Mouse (Mus musculus) MEL (cell line): ENCODE results near the gene Fgfr2. TPM values are rescaled to one million over a fixed set of nuclear protein-coding genes. Genes with fewer than 3 reads are reported as not detected.
"Not testable (repeated sequence)": the region's sequence is repeated elsewhere in the genome, so short reads cannot be mapped to it uniquely, and the experiment has no call there.

Experiments used
- DNase-seq: peaks from one replicate; pipeline ENCODE4 v3.0.0; 2011; ENCODE audit warnings: low read depth, low spot score
- H3K27ac ChIP-seq: 2 replicates; pipeline ENCODE4 v1.5.1; 2012; ENCODE audit warnings: low read depth, mild to moderate bottlenecking, control low read depth, low read length, moderate library complexity; ENCODE audit not compliant: control insufficient read depth
- H3K27me3 ChIP-seq, 2 experiments: fragments of 150-350 bp in 1 of 2; sonication (generic) in 1 of 2; 2 replicates each; pipeline ENCODE4 v1.6.1; 2012; ENCODE audit warnings: low read length in 2 of 2, mild to moderate bottlenecking in 2 of 2, improper control_type of control experiment in 1 of 2, moderate library complexity in 1 of 2; ENCODE audit not compliant: insufficient read depth in 2 of 2, control insufficient read depth in 1 of 2
- H3K36me3 ChIP-seq, 2 experiments: 2 replicates each; pipeline ENCODE4 v1.6.1; 2012 to 2014; ENCODE audit warnings: low read length in 2 of 2, improper control_type of control experiment in 1 of 2, inconsistent platforms in 1 of 2, mild to moderate bottlenecking in 1 of 2; ENCODE audit not compliant: insufficient read depth in 2 of 2, control insufficient read depth in 1 of 2
- H3K4me1 ChIP-seq, 2 experiments: fragments of 150-350 bp in 1 of 2; sonication (generic) in 1 of 2; 2 replicates each; pipeline ENCODE4 v1.6.1; 2012; ENCODE audit warnings: low read length in 2 of 2, improper control_type of control experiment in 1 of 2, mild to moderate bottlenecking in 1 of 2; ENCODE audit not compliant: insufficient read depth in 2 of 2, control insufficient read depth in 1 of 2
- H3K4me3 ChIP-seq, 2 experiments: fragments of 150-350 bp in 1 of 2; sonication (generic) in 1 of 2; 2 replicates each; pipeline ENCODE4 v1.5.1; 2012; ENCODE audit warnings: low read depth in 2 of 2, low read length in 2 of 2, mild to moderate bottlenecking in 2 of 2, moderate library complexity in 2 of 2, control low read depth in 1 of 2, improper control_type of control experiment in 1 of 2; ENCODE audit not compliant: control insufficient read depth in 1 of 2, insufficient read depth in 1 of 2
- H3K79me2 ChIP-seq: 2 replicates; pipeline ENCODE4 v1.6.1; 2012; ENCODE audit warnings: mild to moderate bottlenecking, low read length, moderate library complexity; ENCODE audit not compliant: control insufficient read depth, poor library complexity, insufficient read depth
- H3K9ac ChIP-seq: 2 replicates; pipeline ENCODE4 v1.6.1; 2012; ENCODE audit warnings: low read depth, mild to moderate bottlenecking, control low read depth, low read length, moderate library complexity; ENCODE audit not compliant: control insufficient read depth, poor library complexity, severe bottlenecking
- H3K9me3 ChIP-seq: fragments of 150-350 bp; sonication (generic); replicated peaks from 2 replicates; pipeline ENCODE4 v1.6.1; 2012; ENCODE audit warnings: mild to moderate bottlenecking, low read length, improper control_type of control experiment, moderate library complexity; ENCODE audit not compliant: insufficient read depth
- CHD1 ChIP-seq: IDR thresholded peaks from 2 replicates; pipeline ENCODE4 v1.6.1; 2012; ENCODE audit warnings: low read depth, mild to moderate bottlenecking, inconsistent platforms, low read length, improper control_type of control experiment
- ETS1 ChIP-seq: IDR thresholded peaks from 2 replicates; pipeline ENCODE4 v1.6.1; 2012; ENCODE audit warnings: low read depth, mild to moderate bottlenecking, inconsistent platforms, low read length, improper control_type of control experiment, moderate library complexity
- GABPA ChIP-seq: IDR thresholded peaks from 2 replicates; pipeline ENCODE4 v1.6.1; 2012; ENCODE audit warnings: low read depth, mild to moderate bottlenecking, inconsistent platforms, low read length, improper control_type of control experiment, moderate library complexity
- GATA1 ChIP-seq: IDR thresholded peaks from 2 replicates; pipeline ENCODE4 v1.6.1; 2011; ENCODE audit warnings: low read depth, low read length, improper control_type of control experiment
- MAX ChIP-seq: IDR thresholded peaks from 2 replicates; pipeline ENCODE4 v1.6.1; 2011; ENCODE audit warnings: low read length, improper control_type of control experiment
- MXI1 ChIP-seq: IDR thresholded peaks from 2 replicates; pipeline ENCODE4 v1.6.1; 2011; ENCODE audit warnings: mild to moderate bottlenecking, low read depth, low read length, improper control_type of control experiment
- MYC ChIP-seq: IDR thresholded peaks from 2 replicates; pipeline ENCODE4 v1.6.1; 2011; ENCODE audit warnings: low read depth, mild to moderate bottlenecking, low read length, improper control_type of control experiment, moderate library complexity
- NELFE ChIP-seq: IDR thresholded peaks from 2 replicates; pipeline ENCODE4 v1.6.1; 2011; ENCODE audit warnings: low read depth, low read length, improper control_type of control experiment
- POLR2A ChIP-seq, 2 experiments: IDR thresholded peaks; 2 replicates each; pipeline ENCODE4 v1.6.1; 2011 to 2012; ENCODE audit warnings: low read length in 2 of 2, mild to moderate bottlenecking in 2 of 2, control low read depth in 1 of 2, improper control_type of control experiment in 1 of 2, low read depth in 1 of 2, moderate library complexity in 1 of 2; ENCODE audit not compliant: control insufficient read depth in 1 of 2, insufficient read depth in 1 of 2, poor library complexity in 1 of 2
- POLR2AphosphoS5 ChIP-seq: IDR thresholded peaks from 2 replicates; pipeline ENCODE4 v1.6.1; 2012; ENCODE audit warnings: low read depth, borderline replicate concordance, mild to moderate bottlenecking, inconsistent platforms, low read length, moderate library complexity, mixed read lengths
- RAD21 ChIP-seq: IDR thresholded peaks from 2 replicates; pipeline ENCODE4 v1.6.1; 2011; ENCODE audit warnings: mild to moderate bottlenecking, low read depth, low read length, improper control_type of control experiment
- RCOR1 ChIP-seq: IDR thresholded peaks from 2 replicates; pipeline ENCODE4 v1.6.1; 2012; ENCODE audit warnings: low read depth, mild to moderate bottlenecking, inconsistent platforms, low read length, improper control_type of control experiment
- SMC3 ChIP-seq: IDR thresholded peaks from 2 replicates; pipeline ENCODE4 v1.6.1; 2011; ENCODE audit warnings: low read depth, low read length, improper control_type of control experiment
- TAL1 ChIP-seq: IDR thresholded peaks from 2 replicates; pipeline ENCODE4 v1.6.1; 2012; ENCODE audit warnings: mild to moderate bottlenecking, inconsistent platforms, low read length, moderate library complexity, mixed read lengths
- TBP ChIP-seq: IDR thresholded peaks from 2 replicates; pipeline ENCODE4 v1.8.0; 2011; ENCODE audit warnings: low read depth, low read length, improper control_type of control experiment
- USF1 ChIP-seq: IDR thresholded peaks from 2 replicates; pipeline ENCODE4 v1.6.1; 2014; ENCODE audit warnings: low read depth, mild to moderate bottlenecking, inconsistent platforms, low read length, improper control_type of control experiment, moderate library complexity
- USF2 ChIP-seq, 2 experiments: IDR thresholded peaks; 2 replicates each; pipeline ENCODE4 v1.6.1; 2011 to 2012; ENCODE audit warnings: improper control_type of control experiment in 2 of 2, low read length in 2 of 2, borderline replicate concordance in 1 of 2, inconsistent platforms in 1 of 2, low read depth in 1 of 2, mild to moderate bottlenecking in 1 of 2; ENCODE audit not compliant: insufficient read depth in 1 of 2
- ZC3H11A ChIP-seq: IDR thresholded peaks from 2 replicates; pipeline ENCODE4 v1.6.1; 2012; ENCODE audit warnings: low read depth, mild to moderate bottlenecking, inconsistent platforms, low read length, improper control_type of control experiment
- ZNF384 ChIP-seq: IDR thresholded peaks from 2 replicates; pipeline ENCODE4 v1.6.1; 2012; ENCODE audit warnings: low read depth, mild to moderate bottlenecking, inconsistent platforms, low read length, improper control_type of control experiment
- polyA plus RNA-seq, 2 experiments: library from polyadenylated mRNA; stranded (reverse) in 1 of 2; unstranded in 1 of 2; fragments of >175 nt in 1 of 2; fragments of >200 nt in 1 of 2; gene quantifications; 2 replicates each; pipeline versions ENCODE4 v1.2.1 to v1.2.4; 2012; ENCODE audit warnings: low replicate concordance in 2 of 2, low read depth in 1 of 2; ENCODE audit not compliant: insufficient read length in 2 of 2, insufficient read depth in 1 of 2, missing spikeins in 1 of 2
- total RNA-seq: library from RNA; depleted of rRNA; stranded (reverse); fragments of 300-350 nt; gene quantifications from 2 replicates; pipeline ENCODE4 v1.2.3, GENCODE M21; 2012

The Fgfr2 gene
- total and polyA plus RNA-seq, 3 experiments, result not detected

DNA sequence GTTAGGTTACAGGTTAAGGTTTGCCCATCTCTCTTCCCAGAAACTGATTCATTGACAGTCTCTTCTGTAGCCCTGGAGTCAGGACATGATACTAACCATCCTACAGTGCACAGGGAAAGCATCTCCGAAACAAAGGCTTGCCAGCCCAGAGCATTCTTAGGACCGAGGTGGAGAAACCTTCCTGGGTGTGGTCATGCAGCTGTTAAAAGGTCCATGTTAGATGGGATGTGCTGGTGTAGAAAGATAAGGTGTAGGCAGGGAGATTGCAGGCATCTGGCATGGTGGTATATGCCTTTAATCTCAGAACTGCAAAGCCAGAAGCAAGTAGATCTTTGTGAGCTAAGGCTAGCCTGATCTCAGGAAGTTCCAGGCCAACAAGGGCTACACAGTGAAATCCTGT lies 1698.2 kb downstream of the Fgfr2 start (continued):
- TF ChIP-seq USF2 (IDR thresholded peaks at IDR 0.05; ENCODE audit: borderline replicate concordance in 1 of 2, insufficient read depth in 1 of 2, low read depth in 1 of 2, low read length in 2 of 2), result no peak
- TF ChIP-seq TBP, result no peak
- TF ChIP-seq POLR2AphosphoS5, result no peak
- TF ChIP-seq CHD1, result no peak

DNA sequence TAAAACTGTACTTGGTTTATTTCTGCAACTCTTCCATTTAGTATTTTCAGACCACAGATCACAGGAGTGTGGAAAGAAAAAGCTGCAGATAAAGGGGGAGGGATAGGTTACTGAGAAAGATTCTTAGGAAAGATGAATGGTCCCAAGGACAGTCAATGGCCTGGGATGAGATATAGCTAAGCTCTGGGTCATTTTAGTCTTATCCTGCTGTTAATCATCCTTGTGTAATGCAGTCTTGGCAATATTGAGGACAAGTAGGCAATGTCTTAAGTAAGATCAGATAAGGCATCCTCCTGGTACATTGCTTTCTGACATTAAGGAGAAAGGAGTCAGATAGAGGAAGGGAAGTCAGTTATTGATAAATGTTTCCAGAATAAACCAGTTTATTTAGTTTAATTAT lies 1705.5 kb downstream of the Fgfr2 start:
- Histone ChIP-seq H3K79me2 (no peaks in the 10 kb centered on the region), H3K4me3 (no peak overlapping the region), H3K27ac (no peak overlapping the region), H3K9ac (no peak overlapping the region), H3K36me3 (no peaks in the 10 kb centered on the region), H3K4me1 (no peaks in the 10 kb centered on the region), H3K9me3 (no peaks in the 10 kb centered on the region), H3K27me3 (no peaks in the 10 kb centered on the region)
- no peak for TF ChIP-seq RAD21
- TF ChIP-seq GABPA, result no peak
- no peak for TF ChIP-seq CHD1
- TF ChIP-seq ETS1, result no peak
- no peak for TF ChIP-seq SMC3
- no peak for TF ChIP-seq GATA1
- TF ChIP-seq POLR2AphosphoS5, result no peak
- no peak for TF ChIP-seq MXI1
- TF ChIP-seq ZNF384, result no peak
- no peak for TF ChIP-seq ZC3H11A
- TF ChIP-seq RCOR1, result no peak
- TF ChIP-seq POLR2A (IDR thresholded peaks at IDR 0.05; ENCODE audit: control insufficient read depth in 1 of 2, insufficient read depth in 1 of 2, low read depth in 1 of 2, low read length in 2 of 2, poor library complexity in 1 of 2), result no peak
- no peak for TF ChIP-seq MAX
- TF ChIP-seq TAL1, result no peak
- no peak for TF ChIP-seq NELFE
- TF ChIP-seq MYC, result no peak
- TF ChIP-seq USF1, result no peak
- DNase-seq, result no peak

DNA sequence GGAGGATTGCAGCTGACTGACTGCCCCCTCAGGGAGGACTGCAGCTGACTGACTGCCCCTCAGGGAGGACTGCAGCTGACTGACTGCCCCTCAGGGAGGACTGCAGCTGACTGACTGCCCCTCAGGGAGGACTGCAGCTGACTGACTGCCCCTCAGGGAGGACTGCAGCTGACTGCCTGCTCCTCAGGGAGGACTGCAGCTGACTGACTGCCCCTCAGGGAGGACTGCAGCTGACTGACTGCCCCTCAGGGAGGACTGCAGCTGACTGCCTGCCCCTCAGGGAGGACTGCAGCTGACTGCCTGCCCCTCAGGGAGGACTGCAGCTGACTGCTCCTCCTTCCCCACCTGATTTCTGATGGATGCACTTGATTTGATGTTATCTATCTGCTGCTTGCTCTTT lies 1706.4 kb downstream of the Fgfr2 start:
- not testable (repeated sequence) for H3K4me3 ChIP-seq, H3K79me2 ChIP-seq, H3K9me3 ChIP-seq, DNase-seq, H3K27ac ChIP-seq, H3K4me1 ChIP-seq, H3K27me3 ChIP-seq, H3K9ac ChIP-seq, H3K36me3 ChIP-seq
